Mouse (Mus musculus): Measurements from ENCODE around the gene Ggt1. TPM values are rescaled to one million over a fixed set of nuclear protein-coding genes. Genes with fewer than 3 reads are reported as not detected.
"Not testable (repeated sequence)": the region's sequence is repeated elsewhere in the genome, so short reads cannot be mapped to it uniquely, and the experiment has no call there.

Gene Ggt1
- polyA plus RNA-seq, 1 experiment from 2014 or later: 3.1 TPM

DNA sequence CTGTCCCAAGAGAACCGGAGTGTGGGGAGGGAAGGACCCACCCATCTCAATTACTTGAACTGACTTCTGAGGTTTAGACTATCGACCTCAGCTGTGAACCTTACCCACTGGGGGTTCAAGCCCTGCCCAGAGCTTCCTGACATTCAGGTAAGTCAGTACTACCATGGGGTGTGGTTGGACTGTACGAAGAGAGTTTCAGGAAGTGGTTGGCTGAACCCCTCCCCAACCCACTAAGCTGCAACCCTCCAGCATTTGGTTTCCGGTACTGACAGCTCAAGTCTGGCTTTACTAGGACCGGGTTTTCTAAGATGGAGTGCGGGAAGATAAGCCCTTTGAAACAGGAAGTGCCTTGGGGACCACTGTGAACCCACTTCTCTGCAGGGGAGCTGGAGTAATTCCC, 4.0 kb downstream of the Ggt1 start:
- ATAC-seq (ENCODE audit: insufficient read depth, low FRiP score, low TSS enrichment) (no peak), DNase-seq (ENCODE audit: low spot score) (no peak)
- H3K4me3 ChIP-seq (ENCODE audit: low read depth, low read length): no peak overlapping the region
- no peak overlapping the region for H3K9ac ChIP-seq (ENCODE audit: low read length)
- 64% methylated on average over 6 of the region's 6 CpGs for WGBS
- no peak overlapping the region for H3K27ac ChIP-seq (ENCODE audit: low read depth, low read length)
- peaks cover 10% of the 10 kb centered on the region for H3K27me3 ChIP-seq (ENCODE audit: control insufficient read depth, insufficient read depth, low read length)
- H3K9me3 ChIP-seq (ENCODE audit: control insufficient read depth, low read length): no peaks in the 10 kb centered on the region
- H3K4me2 ChIP-seq (ENCODE audit: low read depth): no peak overlapping the region
- H3K36me3 ChIP-seq (ENCODE audit: control insufficient read depth, insufficient read depth, low read length): no peaks in the 10 kb centered on the region
- no peaks in the 10 kb centered on the region for H3K4me1 ChIP-seq (ENCODE audit: control insufficient read depth, insufficient read depth, low read length)

DNA sequence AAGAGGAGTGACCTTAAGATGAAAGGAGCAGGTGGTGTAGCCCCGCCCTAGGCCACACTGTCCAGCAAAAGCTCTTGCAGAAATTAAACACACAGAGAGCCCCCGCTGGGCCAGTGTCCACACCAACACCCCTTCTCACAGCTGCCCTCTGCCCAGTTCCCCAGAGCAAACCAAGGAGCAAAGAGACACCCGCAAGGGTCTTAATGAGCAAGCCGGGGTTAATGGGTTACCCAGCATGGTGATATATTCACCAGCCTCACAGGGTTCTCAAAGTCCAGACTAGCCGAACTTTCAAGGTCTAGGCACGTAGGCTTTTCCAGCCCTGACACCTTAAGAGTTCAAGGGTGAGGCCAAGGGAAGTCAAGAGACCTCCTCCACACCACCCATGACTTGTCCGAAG, 4.5 kb downstream of the Ggt1 start:
- Histone ChIP-seq H3K4me1 (ENCODE audit: control insufficient read depth, insufficient read depth, low read length) (no peaks in the 10 kb centered on the region), H3K27ac (ENCODE audit: low read depth, low read length) (no peak overlapping the region), H3K27me3 (ENCODE audit: control insufficient read depth, insufficient read depth, low read length) (peaks cover 7% of the 10 kb centered on the region; the same call in 1 of the 2 replicates), H3K36me3 (ENCODE audit: control insufficient read depth, insufficient read depth, low read length) (no peaks in the 10 kb centered on the region), H3K4me3 (ENCODE audit: low read depth, low read length) (no peak overlapping the region), H3K9ac (ENCODE audit: low read length) (no peak overlapping the region), H3K9me3 (ENCODE audit: control insufficient read depth, low read length) (no peaks in the 10 kb centered on the region), H3K4me2 (ENCODE audit: low read depth) (no peak overlapping the region)
- ATAC-seq (ENCODE audit: insufficient read depth, low FRiP score, low TSS enrichment) (no peak), DNase-seq (ENCODE audit: low spot score) (no peak)
- WGBS: 72% methylated on average over 7 of the region's 7 CpGs

DNA sequence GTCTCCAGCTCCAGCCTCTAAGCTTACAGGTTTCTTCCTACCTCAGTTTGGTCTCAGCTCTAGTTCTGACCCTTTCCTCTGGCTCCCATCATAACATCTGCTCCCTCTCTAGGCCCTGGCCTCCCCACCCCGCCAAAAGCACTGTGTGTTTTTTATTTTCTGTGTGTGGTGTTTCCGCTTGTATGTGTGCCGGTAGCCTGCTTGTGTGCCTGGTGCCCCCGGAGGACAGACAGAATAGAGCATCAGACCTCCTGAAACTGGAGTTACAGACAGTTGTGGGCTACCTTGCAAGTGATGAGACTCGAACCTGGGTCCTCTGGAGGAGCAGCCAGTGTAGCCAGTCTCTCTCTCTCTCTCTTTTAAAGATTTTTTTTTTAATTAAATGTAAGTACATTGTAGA, 4.9 kb downstream of the Ggt1 start:
- no peak overlapping the region for H3K4me3 ChIP-seq (ENCODE audit: low read depth, low read length)
- no peaks in the 10 kb centered on the region for H3K9me3 ChIP-seq (ENCODE audit: control insufficient read depth, low read length)
- H3K9ac ChIP-seq (ENCODE audit: low read length): no peak overlapping the region
- H3K4me2 ChIP-seq (ENCODE audit: low read depth): no peak overlapping the region
- no peak overlapping the region for H3K27ac ChIP-seq (ENCODE audit: low read depth, low read length)
- no peak for ATAC-seq (ENCODE audit: insufficient read depth, low FRiP score, low TSS enrichment)
- 81% methylated on average over 5 of the region's 5 CpGs for WGBS
- H3K27me3 ChIP-seq (ENCODE audit: control insufficient read depth, insufficient read depth, low read length): peaks cover 4% of the 10 kb centered on the region; the same call in 1 of the 2 replicates
- no peaks in the 10 kb centered on the region for H3K36me3 ChIP-seq (ENCODE audit: control insufficient read depth, insufficient read depth, low read length)
- DNase-seq (ENCODE audit: low spot score): no peak
- no peaks in the 10 kb centered on the region for H3K4me1 ChIP-seq (ENCODE audit: control insufficient read depth, insufficient read depth, low read length)

GRCm38 (mm10) chr10:75566765-75567164, 5.4 kb downstream of the Ggt1 start:
- not testable (repeated sequence) for H3K4me1 ChIP-seq (ENCODE audit: control insufficient read depth, insufficient read depth, low read length); H3K27ac ChIP-seq (ENCODE audit: low read depth, low read length); ATAC-seq (ENCODE audit: insufficient read depth, low FRiP score, low TSS enrichment); H3K9ac ChIP-seq (ENCODE audit: low read length); H3K4me3 ChIP-seq (ENCODE audit: low read depth, low read length); DNase-seq (ENCODE audit: low spot score); H3K4me2 ChIP-seq (ENCODE audit: low read depth); H3K9me3 ChIP-seq (ENCODE audit: control insufficient read depth, low read length); H3K36me3 ChIP-seq (ENCODE audit: control insufficient read depth, insufficient read depth, low read length); H3K27me3 ChIP-seq (ENCODE audit: control insufficient read depth, insufficient read depth, low read length)
- 86% methylated on average over 2 of the region's 2 CpGs for WGBS

DNA sequence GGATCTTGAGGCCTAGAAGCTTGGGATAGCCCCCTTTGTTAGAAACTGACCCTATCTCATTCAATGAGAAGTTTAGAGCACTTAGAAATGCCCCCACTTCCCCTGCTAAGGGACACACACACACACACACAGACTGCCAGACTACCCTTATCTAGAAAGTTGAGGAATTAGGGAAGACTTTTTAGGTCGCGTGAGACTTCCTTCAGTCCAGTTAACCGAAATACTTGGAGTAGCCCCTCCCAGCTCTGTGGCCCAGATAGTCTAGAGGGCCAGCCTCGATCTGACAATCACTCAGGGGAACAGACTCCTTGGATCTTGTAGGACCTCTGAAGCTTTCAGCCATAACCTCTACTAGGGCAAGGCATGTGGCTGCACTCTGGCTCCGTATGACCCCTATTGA, 6.6 kb downstream of the Ggt1 start:
- Histone ChIP-seq H3K9ac (ENCODE audit: low read length) (no peak overlapping the region), H3K9me3 (ENCODE audit: control insufficient read depth, low read length) (no peaks in the 10 kb centered on the region), H3K4me2 (ENCODE audit: low read depth) (no peak overlapping the region), H3K27ac (ENCODE audit: low read depth, low read length) (no peak overlapping the region), H3K36me3 (ENCODE audit: control insufficient read depth, insufficient read depth, low read length) (no peaks in the 10 kb centered on the region), H3K4me1 (ENCODE audit: control insufficient read depth, insufficient read depth, low read length) (no peaks in the 10 kb centered on the region; the same call in 1 of the 2 replicates), H3K27me3 (ENCODE audit: control insufficient read depth, insufficient read depth, low read length) (no peaks in the 10 kb centered on the region), H3K4me3 (ENCODE audit: low read depth, low read length) (no peak overlapping the region)
- no peak for DNase-seq (ENCODE audit: low spot score)
- WGBS: 44% methylated on average over 5 of the region's 5 CpGs
- ATAC-seq (ENCODE audit: insufficient read depth, low FRiP score, low TSS enrichment): no peak

DNA sequence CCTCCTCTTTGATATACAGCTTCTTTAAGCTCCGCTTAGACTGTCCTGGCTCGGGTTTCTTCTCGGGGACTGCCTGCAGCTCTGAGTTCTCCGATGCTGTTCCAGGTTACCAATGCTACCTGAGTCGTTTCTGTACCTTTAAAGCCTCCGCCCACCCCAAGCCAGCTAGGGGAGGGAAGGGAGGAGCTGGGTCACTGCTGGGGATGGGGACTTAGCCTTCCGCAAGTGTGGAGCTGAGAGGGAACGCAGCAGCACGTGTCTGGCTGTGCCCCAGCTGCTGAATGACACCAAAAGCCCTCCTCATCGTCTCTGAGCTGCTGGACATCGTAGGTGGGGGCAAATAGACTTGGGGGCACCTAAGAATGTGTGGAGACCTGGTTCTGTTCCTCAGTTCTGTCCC, 7.0 kb downstream of the Ggt1 start:
- DNase-seq (ENCODE audit: low spot score) (no peak), ATAC-seq (ENCODE audit: insufficient read depth, low FRiP score, low TSS enrichment) (no peak)
- Histone ChIP-seq H3K36me3 (ENCODE audit: control insufficient read depth, insufficient read depth, low read length) (no peaks in the 10 kb centered on the region), H3K4me3 (ENCODE audit: low read depth, low read length) (no peak overlapping the region), H3K4me1 (ENCODE audit: control insufficient read depth, insufficient read depth, low read length) (no peaks in the 10 kb centered on the region; the same call in 1 of the 2 replicates), H3K9me3 (ENCODE audit: control insufficient read depth, low read length) (no peaks in the 10 kb centered on the region), H3K27me3 (ENCODE audit: control insufficient read depth, insufficient read depth, low read length) (no peaks in the 10 kb centered on the region), H3K27ac (ENCODE audit: low read depth, low read length) (no peak overlapping the region), H3K9ac (ENCODE audit: low read length) (no peak overlapping the region), H3K4me2 (ENCODE audit: low read depth) (no peak overlapping the region)
- 6% methylated on average over 11 of the region's 11 CpGs for WGBS

DNA sequence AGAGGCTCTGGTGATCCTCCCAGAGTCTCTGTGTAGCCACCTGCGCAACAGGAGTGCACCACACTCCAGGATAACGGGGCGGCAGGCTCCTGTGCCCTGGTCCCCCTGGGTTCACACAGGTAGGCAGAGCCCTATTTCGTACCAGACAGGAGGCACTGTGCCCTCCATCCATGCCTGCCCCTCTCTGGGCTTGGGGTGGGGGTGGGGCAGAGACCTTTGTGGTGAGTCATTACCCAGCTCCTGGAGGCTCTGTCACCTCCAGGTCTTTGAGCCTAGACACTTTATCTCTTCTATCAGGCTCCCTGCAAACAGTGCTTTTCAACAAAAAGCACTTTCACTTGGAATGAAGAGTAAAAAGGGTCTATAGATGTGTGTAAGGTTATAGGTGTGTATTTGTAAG, 7.4 kb downstream of the Ggt1 start:
- no peak overlapping the region for H3K9ac ChIP-seq (ENCODE audit: low read length)
- H3K4me3 ChIP-seq (ENCODE audit: low read depth, low read length): no peak overlapping the region
- H3K27me3 ChIP-seq (ENCODE audit: control insufficient read depth, insufficient read depth, low read length): no peaks in the 10 kb centered on the region
- H3K4me2 ChIP-seq (ENCODE audit: low read depth): no peak overlapping the region
- DNase-seq (ENCODE audit: low spot score) (no peak), ATAC-seq (ENCODE audit: insufficient read depth, low FRiP score, low TSS enrichment) (no peak)
- H3K27ac ChIP-seq (ENCODE audit: low read depth, low read length): no peak overlapping the region
- 10% methylated on average over 4 of the region's 4 CpGs for WGBS
- H3K36me3 ChIP-seq (ENCODE audit: control insufficient read depth, insufficient read depth, low read length): no peaks in the 10 kb centered on the region
- H3K4me1 ChIP-seq (ENCODE audit: control insufficient read depth, insufficient read depth, low read length): no peaks in the 10 kb centered on the region; the same call in 1 of the 2 replicates
- H3K9me3 ChIP-seq (ENCODE audit: control insufficient read depth, low read length): no peaks in the 10 kb centered on the region

- WGBS: 25% methylated on average over 10 of the region's 10 CpGs
- Histone ChIP-seq H3K27ac (ENCODE audit: low read depth, low read length) (no peak overlapping the region), H3K36me3 (ENCODE audit: control insufficient read depth, insufficient read depth, low read length) (no peaks in the 10 kb centered on the region), H3K4me3 (ENCODE audit: low read depth, low read length) (no peak overlapping the region), H3K9ac (ENCODE audit: low read length) (no peak overlapping the region), H3K27me3 (ENCODE audit: control insufficient read depth, insufficient read depth, low read length) (no peaks in the 10 kb centered on the region), H3K9me3 (ENCODE audit: control insufficient read depth, low read length) (no peaks in the 10 kb centered on the region), H3K4me2 (ENCODE audit: low read depth) (no peak overlapping the region), H3K4me1 (ENCODE audit: control insufficient read depth, insufficient read depth, low read length) (no peaks in the 10 kb centered on the region; the same call in 1 of the 2 replicates)
- ATAC-seq (ENCODE audit: insufficient read depth, low FRiP score, low TSS enrichment): no peak
- DNase-seq (ENCODE audit: low spot score): no peak
Observed at GRCm38 (mm10) chr10:75570981-75571657, 9.7 kb downstream of the Ggt1 start.

DNA sequence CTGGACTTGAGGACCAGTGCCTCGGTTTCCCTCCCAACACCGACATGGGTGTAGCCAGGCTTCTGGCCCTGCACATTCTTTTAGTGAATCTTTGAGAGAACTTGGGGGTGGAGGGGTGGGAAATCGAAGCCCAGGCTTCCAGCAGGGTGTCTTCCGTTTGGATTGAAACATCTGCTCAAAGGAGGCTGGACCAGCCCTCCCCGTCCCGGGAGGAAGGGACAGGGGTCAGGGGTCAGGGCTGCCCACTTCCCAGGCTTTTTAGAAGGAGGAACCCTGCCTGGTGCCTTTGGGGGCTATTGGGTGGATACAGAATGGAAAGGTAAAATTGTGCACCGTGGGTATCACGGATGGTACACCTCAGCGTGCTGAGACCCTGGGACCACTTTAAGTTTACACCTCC, 10.5 kb downstream of the Ggt1 start:
- Histone ChIP-seq H3K27me3 (ENCODE audit: control insufficient read depth, insufficient read depth, low read length) (no peaks in the 10 kb centered on the region), H3K9me3 (ENCODE audit: control insufficient read depth, low read length) (no peaks in the 10 kb centered on the region), H3K4me3 (ENCODE audit: low read depth, low read length) (no peak overlapping the region), H3K4me2 (ENCODE audit: low read depth) (no peak overlapping the region), H3K9ac (ENCODE audit: low read length) (no peak overlapping the region), H3K27ac (ENCODE audit: low read depth, low read length) (no peak overlapping the region), H3K36me3 (ENCODE audit: control insufficient read depth, insufficient read depth, low read length) (no peaks in the 10 kb centered on the region), H3K4me1 (ENCODE audit: control insufficient read depth, insufficient read depth, low read length) (no peaks in the 10 kb centered on the region; the same call in 1 of the 2 replicates)
- WGBS: 50% methylated on average over 9 of the region's 9 CpGs
- ATAC-seq (ENCODE audit: insufficient read depth, low FRiP score, low TSS enrichment) (no peak), DNase-seq (ENCODE audit: low spot score) (no peak)

All from neural tube, embryonic 11.5 days (tissue).